Mouse (Mus musculus) G1E (cell line): ENCODE data around the gene Mydgf.

Experiments
- CTCF ChIP-seq: IDR thresholded peaks from 2 replicates; pipeline ENCODE4 v1.5.1; 2012; ENCODE audit warnings: low read depth, low read length, inconsistent platforms, mixed read lengths
- GATA1 ChIP-seq: IDR thresholded peaks from 2 replicates; pipeline ENCODE4 v1.6.1; 2012; ENCODE audit warnings: borderline replicate concordance, low read length, inconsistent platforms, mixed read lengths
- POLR2AphosphoS5 ChIP-seq: IDR thresholded peaks from 2 replicates; pipeline ENCODE4 v1.6.1; 2012; ENCODE audit warnings: low read depth, low read length, inconsistent platforms; ENCODE audit not compliant: insufficient replicate concordance
- TAL1 ChIP-seq: conservative IDR thresholded peaks from 2 replicates; pipeline ENCODE4 v1.6.1; 2012; ENCODE audit warnings: low read depth, low read length, inconsistent platforms, mixed read lengths

DNA sequence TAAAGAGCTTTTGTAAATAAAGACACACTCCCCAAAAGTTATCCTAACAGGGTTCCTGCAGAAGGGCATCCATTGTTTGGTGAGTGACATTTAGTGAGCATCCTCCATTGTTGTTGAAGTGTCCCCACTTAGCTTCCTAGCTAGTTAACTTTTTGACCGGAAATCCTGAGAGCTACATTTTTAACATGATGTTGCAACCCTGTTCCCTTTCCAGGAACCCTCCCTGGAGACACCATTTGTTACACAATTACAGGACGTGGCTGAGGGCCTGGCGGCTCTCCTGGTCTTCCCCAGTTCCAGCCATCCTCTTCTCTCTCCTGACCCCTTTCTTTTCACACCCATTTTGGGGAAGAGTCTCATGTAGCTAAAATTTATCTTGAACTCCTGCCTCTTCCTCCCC, 36.1 kb upstream of the Mydgf start:
- TF ChIP-seq GATA1 (no peak), CTCF (no peak), TAL1 (no peak), POLR2AphosphoS5 (no peak)
